Mouse (Mus musculus) erythroblast, adult 5-6 weeks (primary cell): ENCODE measurements at regions not wholly inside any gene's neighbourhood (a gene's known extent, or its start where the extent isn't known, plus 50 kb on each side); places are given as distances from the start of the nearest gene placed in this dataset.

Experiments
- ATAC-seq: replicated peaks from 2 replicates; pipeline ENCODE4 v1.8.0; 2016; ENCODE audit warnings: moderate number of reproducible peaks, mild to moderate bottlenecking, moderate TSS enrichment, inconsistent platforms; ENCODE audit not compliant: poor library complexity, low FRiP score, severe bottlenecking

GRCm38 (mm10) chr13:99099794-99100429, 84.7 kb upstream of the Zfp366 start:
- ATAC-seq = no peak

GRCm38 (mm10) chr13:99099226-99099625, 85.4 kb upstream of the Zfp366 start:
- ATAC-seq = no peak

GRCm38 (mm10) chr13:99097606-99098545, 86.7 kb upstream of the Zfp366 start:
- no peak for ATAC-seq

- ATAC-seq = no peak
Measured at GRCm38 (mm10) chr13:99096837-99097236, 87.8 kb upstream of the Zfp366 start.

GRCm38 (mm10) chr13:99095006-99095405, 89.6 kb upstream of the Zfp366 start:
- ATAC-seq = no peak

- no peak for ATAC-seq
Measured at GRCm38 (mm10) chr13:99094221-99094620, 90.4 kb upstream of the Zfp366 start.

- peak; percentile 92 for ATAC-seq
Measured at GRCm38 (mm10) chr13:99093269-99093668, 91.4 kb upstream of the Zfp366 start.

- no peak for ATAC-seq
Measured at GRCm38 (mm10) chr13:99092279-99092930, 92.2 kb upstream of the Zfp366 start.

GRCm38 (mm10) chr13:99091562-99092278, 92.9 kb upstream of the Zfp366 start:
- ATAC-seq = no peak

GRCm38 (mm10) chr13:99090361-99090760, 94.3 kb upstream of the Zfp366 start:
- ATAC-seq = no peak

- no peak for ATAC-seq
Measured at GRCm38 (mm10) chr13:99088285-99088684, 96.3 kb upstream of the Zfp366 start.

GRCm38 (mm10) chr13:99079331-99079761, 95.0 kb upstream of the 1700024P04Rik start:
- ATAC-seq = no peak

GRCm38 (mm10) chr13:99078643-99079042, 94.3 kb upstream of the 1700024P04Rik start:
- no peak for ATAC-seq

GRCm38 (mm10) chr13:99077039-99077749, 92.8 kb upstream of the 1700024P04Rik start:
- ATAC-seq = no peak

GRCm38 (mm10) chr13:99075467-99075866, 91.1 kb upstream of the 1700024P04Rik start:
- no peak for ATAC-seq

- no peak for ATAC-seq
Measured at GRCm38 (mm10) chr13:99071821-99072414, 87.6 kb upstream of the 1700024P04Rik start.

GRCm38 (mm10) chr13:99071413-99071812, 87.0 kb upstream of the 1700024P04Rik start:
- ATAC-seq = no peak

- no peak for ATAC-seq
Measured at GRCm38 (mm10) chr13:99069767-99070166, 85.4 kb upstream of the 1700024P04Rik start.

GRCm38 (mm10) chr13:99067504-99067903, 83.1 kb upstream of the 1700024P04Rik start:
- ATAC-seq = no peak
